ENCODE assay signal across 11 mouse cellular contexts in genomic region chr5:115160655-115161054, GRCm38 (mm10). TPM values are rescaled to one million over a fixed set of nuclear protein-coding genes. Genes with fewer than 3 reads are reported as not detected.
DNase-seq lines count a peak whose midpoint lies in the region; ATAC-seq and TF ChIP-seq lines count a peak whose summit lies in the region.
"Had no signal": no experiment of that assay in that cellular context is flagged by ENCODE, and none has a peak within 500 bp of the region (broad histone marks: within the 10 kb centered on the region; RNA-seq: fewer than 3 reads in every experiment).

No protein-coding gene starts in this region.

- H3K36me3 ChIP-seq in heart, postnatal 0 days (replicated peaks; ENCODE audit: control insufficient read depth, insufficient read depth, low read length) = no peaks in the 10 kb centered on the region
- no peaks in the 10 kb centered on the region for H3K36me3 ChIP-seq in heart, embryonic 10.5 days
- no peaks in the 10 kb centered on the region for H3K36me3 ChIP-seq in lung, embryonic 15.5 days
- H3K36me3 ChIP-seq in ES-Bruce4 (ENCODE audit: control insufficient read depth, insufficient read depth, low read length, poor library complexity, severe bottlenecking) = no peaks in the 10 kb centered on the region
- H3K36me3 ChIP-seq in limb, embryonic 10.5 days = 0 out of 2 replicates have a peak, but pooled peaks cover 2% of the 10 kb centered on the region

- WGBS in heart, postnatal 0 days = 73% methylated on average over 6 of the region's 6 CpGs
- 74% methylated on average over 6 of the region's 6 CpGs for WGBS in heart, embryonic 10.5 days
- WGBS in lung, embryonic 15.5 days = 59% methylated on average over 6 of the region's 6 CpGs
- WGBS in limb, embryonic 10.5 days = 75% methylated on average over 6 of the region's 6 CpGs

- H3K9me3 ChIP-seq in heart, postnatal 0 days (replicated peaks; ENCODE audit: control insufficient read depth, low read length) = no peaks in the 10 kb centered on the region
- no peaks in the 10 kb centered on the region for H3K9me3 ChIP-seq in heart, embryonic 10.5 days
- H3K9me3 ChIP-seq in lung, embryonic 15.5 days = no peaks in the 10 kb centered on the region
- no peaks in the 10 kb centered on the region for H3K9me3 ChIP-seq in ES-Bruce4 (replicated peaks; ENCODE audit: control insufficient read depth, insufficient read depth, low read length, poor library complexity, severe bottlenecking)
- no peaks in the 10 kb centered on the region for H3K9me3 ChIP-seq in limb, embryonic 10.5 days (replicated peaks)

- TF ChIP-seq POLR2A in ES-Bruce4 (IDR thresholded peaks at IDR 0.05; ENCODE audit: insufficient read depth, low read length) = no peak

- H3K4me1 ChIP-seq in heart, postnatal 0 days (ENCODE audit: control insufficient read depth, insufficient read depth) = peaks cover 18% of the 10 kb centered on the region
- H3K4me1 ChIP-seq in heart, embryonic 10.5 days = peaks cover 40% of the 10 kb centered on the region
- H3K4me1 ChIP-seq in lung, embryonic 15.5 days = peaks cover 28% of the 10 kb centered on the region
- H3K4me1 ChIP-seq in ES-Bruce4 (ENCODE audit: control insufficient read depth, insufficient read depth, low read length) = no peaks in the 10 kb centered on the region
- peaks cover 52% of the 10 kb centered on the region for H3K4me1 ChIP-seq in limb, embryonic 10.5 days

- no peak for DNase-seq in heart, postnatal 0 days (ENCODE audit: low spot score)
- DNase-seq in heart, embryonic 10.5 days (ENCODE audit: low spot score) = no peak
- DNase-seq in lung, postnatal 14 days = no peak
- DNase-seq in limb, embryonic 10.5 days (ENCODE audit: low spot score) = no peak
- DNase-seq: right cerebral cortex, postnatal 4 days had no signal

- TF ChIP-seq EP300 in heart, postnatal 0 days (IDR thresholded peaks at IDR 0.05; ENCODE audit: low read depth) = no peak
- no peak for TF ChIP-seq EP300 in ES-Bruce4 (IDR thresholded peaks at IDR 0.05; ENCODE audit: insufficient read depth, low read depth, low read length)

- peak overlapping the region; percentile 82 for H3K27ac ChIP-seq in heart, postnatal 0 days (ENCODE audit: low read depth)
- H3K27ac ChIP-seq in heart, embryonic 10.5 days = no peak overlapping the region; the same call in 1 of the 2 replicates
- H3K27ac ChIP-seq in lung, embryonic 15.5 days = peak overlapping the region; percentile 36
- H3K27ac ChIP-seq in ES-Bruce4 (ENCODE audit: insufficient read depth, low read length) = peak overlapping the region; percentile 16; the same call in 1 of the 2 replicates
- peak overlapping the region; percentile 79 for H3K27ac ChIP-seq in limb, embryonic 10.5 days

- no peak for TF ChIP-seq CTCF in heart, postnatal 0 days (IDR thresholded peaks at IDR 0.05; ENCODE audit: low read depth)
- no peak for TF ChIP-seq CTCF in ES-Bruce4 (IDR thresholded peaks at IDR 0.05; ENCODE audit: low read depth, low read length)

- H3K9ac ChIP-seq in heart, postnatal 0 days (replicated peaks; ENCODE audit: low read depth, low read length) = no peak overlapping the region
- H3K9ac ChIP-seq in lung, embryonic 15.5 days = no peak overlapping the region
- H3K9ac ChIP-seq in ES-Bruce4 (ENCODE audit: low read depth, poor library complexity, severe bottlenecking) = no peak overlapping the region
- H3K9ac ChIP-seq: lung, embryonic 14.5 days had no signal

- H3K27me3 ChIP-seq in heart, postnatal 0 days (ENCODE audit: control insufficient read depth, insufficient read depth, low read length) = no peaks in the 10 kb centered on the region
- no peaks in the 10 kb centered on the region for H3K27me3 ChIP-seq in heart, embryonic 10.5 days (ENCODE audit: insufficient read depth, poor library complexity, severe bottlenecking)
- no peaks in the 10 kb centered on the region for H3K27me3 ChIP-seq in lung, embryonic 15.5 days
- H3K27me3 ChIP-seq in ES-Bruce4 (ENCODE audit: control insufficient read depth, insufficient read depth, low read length, poor library complexity, severe bottlenecking) = no peaks in the 10 kb centered on the region
- H3K27me3 ChIP-seq in limb, embryonic 10.5 days (ENCODE audit: low read depth, poor library complexity, severe bottlenecking) = no peaks in the 10 kb centered on the region

- no peak overlapping the region for H3K4me2 ChIP-seq in heart, postnatal 0 days (ENCODE audit: low read depth, low read length)
- no peak overlapping the region for H3K4me2 ChIP-seq in lung, embryonic 15.5 days

- ATAC-seq in heart, postnatal 0 days (ENCODE audit: insufficient read depth, low read depth) = no peak
- no peak for ATAC-seq in lung, embryonic 15.5 days (ENCODE audit: borderline replicate concordance, extremely low read depth, low FRiP score, low TSS enrichment)
- ATAC-seq in erythroid progenitor cell, adult 5-6 weeks (replicated peaks; ENCODE audit: low FRiP score, poor library complexity, severe bottlenecking) = no peak
- ATAC-seq: midbrain, embryonic 16.5 days had no signal

- H3K4me3 ChIP-seq in heart, postnatal 0 days (ENCODE audit: low read depth, low read length) = no peak overlapping the region
- no peak overlapping the region for H3K4me3 ChIP-seq in heart, embryonic 10.5 days
- H3K4me3 ChIP-seq in lung, embryonic 15.5 days = no peak overlapping the region
- no peak overlapping the region for H3K4me3 ChIP-seq in ES-Bruce4 (ENCODE audit: low read depth, low read length)
- no peak overlapping the region for H3K4me3 ChIP-seq in limb, embryonic 10.5 days

RNA-seq across cellular contexts. Expression of gene Mlec, which starts 2.7 kb away (rescaled TPM):
- 68.4 and 74.8 TPM in 2 replicates for total RNA-seq in heart, postnatal 0 days (2014; rRNA removed; ENCODE audit: low replicate concordance)
- 20.4 and 21.1 TPM in 2 replicates for polyA plus RNA-seq in heart, postnatal 0 days (2015; fragmentation: Nextera tagmentation; extraction: Ambion mirVana)
- polyA plus RNA-seq in heart, embryonic 10.5 days (2016; fragmentation: Nextera tagmentation; extraction: Ambion mirVana) = 110 and 113 TPM in 2 replicates
- 75.4 and 77.0 TPM in 2 replicates for polyA plus RNA-seq in lung, embryonic 15.5 days (2015; fragmentation: Nextera tagmentation; extraction: Ambion mirVana)
- 137 and 139 TPM in 2 replicates for polyA plus RNA-seq in ES-Bruce4 (2011; ENCODE audit: insufficient read depth, insufficient read length, low read depth, missing spikeins)
- polyA plus RNA-seq in limb, embryonic 10.5 days (2016; fragmentation: Nextera tagmentation; extraction: Ambion mirVana) = 92.0 and 94.3 TPM in 2 replicates
- total RNA-seq in erythroid progenitor cell, adult 5-6 weeks (2015; ENCODE audit: low replicate concordance) = 32.3 and 36.8 TPM in 2 replicates
- total RNA-seq in erythroid progenitor cell, adult 5-6 weeks (2017; ENCODE audit: low replicate concordance) = 23.2 and 25.9 TPM in 2 replicates

RNA-seq across cellular contexts. Expression of gene Unc119b, which starts 25.9 kb away (rescaled TPM):
- 17.0 and 25.9 TPM in 2 replicates for total RNA-seq in heart, postnatal 0 days (2014; rRNA removed; ENCODE audit: low replicate concordance)
- polyA plus RNA-seq in heart, postnatal 0 days (2015; fragmentation: Nextera tagmentation; extraction: Ambion mirVana) = 10.6 and 11.7 TPM in 2 replicates
- 25.7 and 35.8 TPM in 2 replicates for polyA plus RNA-seq in heart, embryonic 10.5 days (2016; fragmentation: Nextera tagmentation; extraction: Ambion mirVana)
- 39.9 and 41.0 TPM in 2 replicates for polyA plus RNA-seq in lung, embryonic 15.5 days (2015; fragmentation: Nextera tagmentation; extraction: Ambion mirVana)
- 35.5 and 36.9 TPM in 2 replicates for polyA plus RNA-seq in ES-Bruce4 (2011; ENCODE audit: insufficient read depth, insufficient read length, low read depth, missing spikeins)
- 77.0 and 78.3 TPM in 2 replicates for polyA plus RNA-seq in limb, embryonic 10.5 days (2016; fragmentation: Nextera tagmentation; extraction: Ambion mirVana)
- total RNA-seq in erythroid progenitor cell, adult 5-6 weeks (2015; ENCODE audit: low replicate concordance) = 5.4 and 5.9 TPM in 2 replicates
- total RNA-seq in erythroid progenitor cell, adult 5-6 weeks (2017; ENCODE audit: low replicate concordance) = 5.4 and 6.8 TPM in 2 replicates

RNA-seq across cellular contexts. Expression of gene Cabp1, which starts 33.5 kb away (rescaled TPM):
- 0.39 and 4.1 TPM in 2 replicates for total RNA-seq in heart, postnatal 0 days (2014; rRNA removed; ENCODE audit: low replicate concordance)
- 0.78 and 0.96 TPM in 2 replicates for polyA plus RNA-seq in heart, postnatal 0 days (2015; fragmentation: Nextera tagmentation; extraction: Ambion mirVana)
- polyA plus RNA-seq in heart, embryonic 10.5 days (2016; fragmentation: Nextera tagmentation; extraction: Ambion mirVana) = 0.79 and 1.2 TPM in 2 replicates
- polyA plus RNA-seq in lung, embryonic 15.5 days (2015; fragmentation: Nextera tagmentation; extraction: Ambion mirVana) = 1.4 and 2.1 TPM in 2 replicates
- 8.1 and 11.4 TPM in 2 replicates for polyA plus RNA-seq in ES-Bruce4 (2011; ENCODE audit: insufficient read depth, insufficient read length, low read depth, missing spikeins)
- polyA plus RNA-seq in limb, embryonic 10.5 days (2016; fragmentation: Nextera tagmentation; extraction: Ambion mirVana) = 1.9 and 2.6 TPM in 2 replicates
- total RNA-seq in erythroid progenitor cell, adult 5-6 weeks (2015; ENCODE audit: low replicate concordance) = not detected in 2 replicates
- not detected in 2 replicates for total RNA-seq in erythroid progenitor cell, adult 5-6 weeks (2017; ENCODE audit: low replicate concordance)
- total RNA-seq: neutrophil, adult 5-6 weeks had no signal

RNA-seq across cellular contexts. Expression of gene Acads, which starts 41.5 kb away (rescaled TPM):
- total RNA-seq in heart, postnatal 0 days (2014; rRNA removed; ENCODE audit: low replicate concordance) = 266 and 288 TPM in 2 replicates
- polyA plus RNA-seq in heart, postnatal 0 days (2015; fragmentation: Nextera tagmentation; extraction: Ambion mirVana) = 208 and 211 TPM in 2 replicates
- polyA plus RNA-seq in heart, embryonic 10.5 days (2016; fragmentation: Nextera tagmentation; extraction: Ambion mirVana) = 107 and 138 TPM in 2 replicates
- 76.3 and 76.4 TPM in 2 replicates for polyA plus RNA-seq in lung, embryonic 15.5 days (2015; fragmentation: Nextera tagmentation; extraction: Ambion mirVana)
- 44.8 and 52.1 TPM in 2 replicates for polyA plus RNA-seq in ES-Bruce4 (2011; ENCODE audit: insufficient read depth, insufficient read length, low read depth, missing spikeins)
- polyA plus RNA-seq in limb, embryonic 10.5 days (2016; fragmentation: Nextera tagmentation; extraction: Ambion mirVana) = 91.6 and 91.9 TPM in 2 replicates
- 4.2 and 20.2 TPM in 2 replicates for total RNA-seq in erythroid progenitor cell, adult 5-6 weeks (2015; ENCODE audit: low replicate concordance)
- total RNA-seq in erythroid progenitor cell, adult 5-6 weeks (2017; ENCODE audit: low replicate concordance) = 2.4 and 8.0 TPM in 2 replicates
